Mouse (Mus musculus): ENCODE measurements around the gene 5430419D17Rik. TPM values are rescaled to one million over a fixed set of nuclear protein-coding genes. Genes with fewer than 3 reads are reported as not detected.

5430419D17Rik gene
- not detected for total RNA-seq (2023)

DNA sequence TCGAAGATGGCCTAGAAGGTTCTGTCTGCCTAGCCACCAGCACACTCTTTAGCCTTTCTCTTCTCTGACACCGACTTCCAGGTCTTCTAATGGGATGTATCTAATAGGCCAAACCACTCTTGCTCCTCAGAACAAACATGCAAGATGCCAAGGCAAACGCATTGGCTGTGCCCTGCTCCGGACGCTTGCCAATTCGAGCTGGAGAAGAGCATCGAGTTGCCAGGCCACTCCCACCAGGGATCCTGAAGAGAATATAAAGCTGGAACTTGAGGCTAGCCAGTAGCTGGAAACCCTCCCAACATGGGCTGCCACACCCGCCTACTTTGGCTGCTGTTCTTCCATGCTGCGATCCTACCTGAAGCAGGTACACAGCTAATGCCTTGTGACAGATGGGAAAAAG is at the start of gene 5430419D17Rik:
Gene 5430419D17Rik (plus strand): TSS at position 282 of the 400 bp plus-strand sequence.

DNA sequence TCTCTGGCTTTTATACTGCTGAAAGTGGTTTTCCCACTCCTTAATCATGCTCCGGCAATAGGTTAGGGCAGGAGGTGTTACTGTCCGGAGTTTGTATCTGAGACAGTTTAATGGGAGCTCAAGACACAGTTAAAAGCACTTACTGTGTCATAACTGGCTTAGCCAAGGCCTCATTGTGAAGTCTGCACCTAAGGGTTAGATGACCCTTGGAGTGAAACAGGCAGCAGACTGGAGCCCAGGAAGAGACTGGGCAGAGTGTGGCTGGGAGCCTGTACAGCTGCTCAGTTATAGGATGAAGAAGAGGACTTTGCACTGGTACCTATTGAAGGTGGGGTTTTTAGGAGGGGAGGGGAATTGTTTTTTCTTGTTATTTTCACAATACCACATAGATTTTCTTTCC is 28.0 kb upstream of the 5430419D17Rik start, which contains the start of gene 4933402N03Rik:
Gene 4933402N03Rik (minus strand): TSS at position 101 of the 400 bp plus-strand sequence.

DNA sequence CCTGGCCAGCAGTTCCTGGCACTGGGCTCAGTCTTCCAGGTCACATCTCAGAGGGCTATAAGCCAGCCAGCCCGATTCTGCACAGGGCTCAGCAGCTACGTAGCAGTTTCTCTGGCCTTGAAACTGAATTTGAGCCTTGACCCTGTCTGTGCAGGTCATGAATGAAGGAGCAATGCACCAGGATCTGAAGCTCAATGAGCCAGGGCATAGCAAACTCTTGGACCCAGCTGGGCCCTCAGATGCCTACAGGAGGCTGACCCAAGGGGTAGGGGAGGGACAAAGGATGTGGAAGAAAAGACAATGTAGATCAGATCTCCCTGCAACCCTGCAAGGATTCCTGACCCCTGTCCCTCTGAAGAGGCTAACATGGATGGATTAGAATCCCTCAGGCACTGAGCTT is 148.0 kb downstream of the 5430419D17Rik start, which contains the start of gene Cuzd1:
Gene Cuzd1 (minus strand): TSS at position 101 of the 400 bp plus-strand sequence.

DNA sequence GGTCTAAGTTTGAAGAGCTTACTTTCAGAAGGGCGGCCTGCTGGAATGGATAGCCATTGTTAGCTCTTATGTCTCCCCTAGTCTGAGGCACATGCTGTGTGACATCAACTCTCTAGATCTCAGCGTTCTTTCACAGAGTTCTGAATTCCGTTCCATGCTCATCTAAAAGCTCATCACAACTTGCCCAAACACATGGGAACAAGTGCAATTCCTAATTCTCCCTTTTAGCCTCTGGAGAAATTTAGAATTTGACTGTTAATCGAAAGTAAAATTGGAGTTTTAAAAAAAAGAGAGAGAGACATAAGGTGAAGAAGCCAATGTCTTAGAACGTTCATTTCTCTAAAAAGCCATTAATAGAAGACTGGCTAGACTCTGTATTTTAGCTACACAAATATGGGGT is 155.2 kb downstream of the 5430419D17Rik start, which contains the start of gene Fam24b:
Gene Fam24b (minus strand): TSS at position 101 of the 400 bp plus-strand sequence.

DNA sequence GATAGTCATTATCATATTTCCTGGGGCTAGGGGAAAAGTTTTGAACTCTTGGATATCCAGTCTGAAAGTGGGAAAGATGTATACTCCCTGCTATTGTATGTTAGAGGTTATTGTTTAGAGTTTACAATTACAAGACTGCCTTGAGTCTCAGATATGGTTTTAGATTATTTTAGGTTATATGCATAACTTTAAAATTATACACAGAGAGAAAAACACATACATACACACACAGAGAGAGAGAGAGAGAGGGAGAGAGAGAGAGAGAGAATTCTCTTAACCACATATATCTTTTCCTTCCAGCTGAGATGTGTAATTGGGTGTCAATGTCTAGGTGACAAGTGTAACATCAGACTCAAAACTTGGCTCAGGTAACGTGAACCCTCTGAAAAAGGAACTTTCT is 159.4 kb downstream of the 5430419D17Rik start, which contains the start of gene Fam24a:
Gene Fam24a (plus strand): TSS at position 301 of the 400 bp plus-strand sequence.

Other genes with a start within 250 kb of the 5430419D17Rik start
- gene Htra1, start 238.3 kb upstream of the 5430419D17Rik start, total RNA-seq (2023), result not detected
- gene Dmbt1, start 142.3 kb upstream of the 5430419D17Rik start, total RNA-seq (2023), result 17.4 TPM
- not detected for gene 4933402N03Rik, start 28.1 kb upstream of the 5430419D17Rik start, total RNA-seq (2023)
- gene Cuzd1, start 147.9 kb downstream of the 5430419D17Rik start, total RNA-seq (2023), result not detected
- gene Fam24b, start 155.1 kb downstream of the 5430419D17Rik start, total RNA-seq (2023), result not detected
- gene Fam24a, start 159.5 kb downstream of the 5430419D17Rik start, total RNA-seq (2023), result not detected
- gene 2310057M21Rik, start 188.4 kb downstream of the 5430419D17Rik start, total RNA-seq (2023), result 20.6 TPM
- gene Pstk, start 196.7 kb downstream of the 5430419D17Rik start, total RNA-seq (2023), result 32.7 TPM
- gene Ikzf5, start 236.1 kb downstream of the 5430419D17Rik start, total RNA-seq (2023), result 73.7 TPM
- 19.0 TPM for gene Acadsb, start 236.2 kb downstream of the 5430419D17Rik start, total RNA-seq (2023)